Mouse (Mus musculus) lung, postnatal 14 days (tissue): ENCODE results near the gene Spta1.

ENCODE experiments used
- DNase-seq: peaks from one replicate; pipeline ENCODE4 v3.0.0; 2021

The Spta1 gene

DNA sequence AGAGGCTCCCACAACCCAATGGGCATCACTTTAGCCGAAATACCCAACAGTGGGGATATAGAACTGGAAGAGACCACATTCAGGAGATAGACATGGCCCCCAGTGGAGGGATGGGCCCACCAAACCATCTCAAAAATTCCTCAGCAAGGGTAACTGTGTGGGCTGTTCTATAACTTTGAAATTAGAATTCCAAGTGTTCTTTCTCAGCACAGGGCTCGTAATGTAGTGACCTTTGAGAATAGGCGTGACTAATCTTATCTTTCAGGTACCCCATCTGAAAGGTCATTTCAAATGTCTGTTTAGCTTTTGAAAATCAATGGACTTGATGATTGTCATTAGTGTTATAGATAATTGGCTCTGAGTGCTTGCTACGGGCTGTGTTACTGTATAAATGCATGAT lies 95.2 kb downstream of the Spta1 start:
- no peak for DNase-seq

GRCm38 (mm10) chr1:174269162-174269561 lies 96.6 kb downstream of the Spta1 start:
- no peak for DNase-seq

DNA sequence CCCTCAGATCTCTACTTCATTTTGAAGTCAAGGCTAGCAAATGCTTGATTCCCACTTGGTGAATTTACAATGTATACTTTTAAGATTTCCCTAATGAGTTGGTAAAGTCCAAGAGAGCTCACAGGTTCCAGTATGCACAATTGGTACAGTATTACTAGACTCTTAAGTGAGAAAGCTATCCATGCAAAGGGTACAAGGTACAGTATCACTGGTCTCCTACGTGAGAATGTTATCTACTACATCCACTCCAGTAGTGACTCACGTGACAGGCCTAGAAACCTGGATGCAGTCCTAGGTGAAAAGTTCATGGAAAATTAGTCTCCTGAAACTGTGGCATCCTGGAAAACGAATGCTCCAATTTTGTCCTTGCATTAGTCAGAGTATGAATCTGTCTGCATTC lies 98.1 kb downstream of the Spta1 start:
- no peak for DNase-seq
